ENCODE assay signal across 8 mouse cellular contexts in genomic region chr9:79875522-79876131, GRCm38 (mm10).
DNase-seq lines count a peak whose midpoint lies in the region; ATAC-seq and TF ChIP-seq lines count a peak whose summit lies in the region.

No protein-coding gene starts in this region.

- peak; percentile 73 to 91 for DNase-seq in adrenal gland, adult (ENCODE audit: inconsistent age in 2 of 2, low spot score in 1 of 2)
- peak; percentile 25 for DNase-seq in brain, adult 2 months (ENCODE audit: low read depth, low spot score)
- DNase-seq in gastrocnemius, postnatal 4 days (ENCODE audit: low spot score in 2 of 2), result peak; percentile 26 to 42
- DNase-seq in spleen, adult 12 weeks (ENCODE audit: low spot score), result no peak
- DNase-seq in thymus, adult 2 months, result no peak
- no peak for DNase-seq in right cerebral cortex, postnatal 36 days (ENCODE audit: low spot score in 2 of 2)

- no peaks in the 10 kb centered on the region for H3K27me3 ChIP-seq in intestine, embryonic 15.5 days (replicated peaks)
- H3K27me3 ChIP-seq in midbrain, embryonic 13.5 days, result no peaks in the 10 kb centered on the region
- no peaks in the 10 kb centered on the region for H3K27me3 ChIP-seq in thymus, adult 2 months (ENCODE audit: control insufficient read depth, insufficient read depth, low read length)

- no peak overlapping the region for H3K9ac ChIP-seq in intestine, embryonic 15.5 days
- 0 out of 2 replicates have a peak overlapping the region, but pooled peaks have one; percentile 14 for H3K9ac ChIP-seq in midbrain, embryonic 13.5 days (replicated peaks)

- no peaks in the 10 kb centered on the region for H3K36me3 ChIP-seq in intestine, embryonic 15.5 days
- H3K36me3 ChIP-seq in midbrain, embryonic 13.5 days, result no peaks in the 10 kb centered on the region
- no peaks in the 10 kb centered on the region for H3K36me3 ChIP-seq in thymus, adult 2 months (ENCODE audit: control insufficient read depth, insufficient read depth, low read length)

- 43% methylated on average over 20 of the region's 20 CpGs for WGBS in intestine, embryonic 15.5 days
- WGBS in midbrain, embryonic 13.5 days, result 46% methylated on average over 20 of the region's 20 CpGs
- WGBS in thymus, adult 2 months, result 48% methylated on average over 20 of the region's 20 CpGs

- ATAC-seq in intestine, embryonic 15.5 days, result peak; percentile 66
- peak; percentile 67 for ATAC-seq in midbrain, embryonic 13.5 days

- no peak overlapping the region for H3K4me3 ChIP-seq in intestine, embryonic 15.5 days (replicated peaks)
- no peak overlapping the region for H3K4me3 ChIP-seq in midbrain, embryonic 13.5 days (replicated peaks)
- no peak overlapping the region for H3K4me3 ChIP-seq in thymus, adult 2 months (ENCODE audit: control insufficient read depth, insufficient read depth, low read length)

- no peak for TF ChIP-seq POLR2A in thymus, adult 2 months (IDR thresholded peaks at IDR 0.05; ENCODE audit: control insufficient read depth, extremely low read depth, insufficient read depth, low read length, poor library complexity)

- peak overlapping the region; percentile 34 for H3K4me2 ChIP-seq in intestine, embryonic 15.5 days (replicated peaks)
- peak overlapping the region; percentile 36 for H3K4me2 ChIP-seq in midbrain, embryonic 13.5 days (replicated peaks)

- no peaks in the 10 kb centered on the region for H3K9me3 ChIP-seq in intestine, embryonic 15.5 days
- H3K9me3 ChIP-seq in midbrain, embryonic 13.5 days, result no peaks in the 10 kb centered on the region

- TF ChIP-seq CTCF in thymus, adult 2 months (IDR thresholded peaks at IDR 0.05; ENCODE audit: borderline replicate concordance, control insufficient read depth, extremely low read depth, insufficient read depth, low read length, poor library complexity), result no peak

- peak overlapping the region; percentile 75 for H3K27ac ChIP-seq in intestine, embryonic 15.5 days
- H3K27ac ChIP-seq in midbrain, embryonic 13.5 days, result 0 out of 2 replicates have a peak overlapping the region, but pooled peaks have one; percentile 35
- no peak overlapping the region for H3K27ac ChIP-seq in thymus, adult 2 months (ENCODE audit: control insufficient read depth, insufficient read depth, low read length)

- H3K4me1 ChIP-seq in intestine, embryonic 15.5 days (replicated peaks), result peaks cover 8% of the 10 kb centered on the region; the same call in 1 of the 2 replicates
- peaks cover 16% of the 10 kb centered on the region for H3K4me1 ChIP-seq in midbrain, embryonic 13.5 days (replicated peaks)
- peaks cover 5% of the 10 kb centered on the region; the same call in 1 of the 2 replicates for H3K4me1 ChIP-seq in thymus, adult 2 months (replicated peaks; ENCODE audit: control insufficient read depth, insufficient read depth, low read length)

Comparison
In these comparisons a context has a peak if more than half of its experiments do, and no peak if none do; other contexts are left out.
1. DNase-seq: peak in adrenal gland, adult (2 of 2), brain, adult 2 months (single experiment) and gastrocnemius, postnatal 4 days (2 of 2); none in spleen, adult 12 weeks (single experiment), thymus, adult 2 months (single experiment) and right cerebral cortex, postnatal 36 days (0 of 2).